Mouse (Mus musculus): ENCODE measurements around the gene Tnrc6a. TPM values are rescaled to one million over a fixed set of nuclear protein-coding genes. Genes with fewer than 3 reads are reported as not detected.

Gene Tnrc6a
- polyA plus RNA-seq, 1 experiment from 2014 or later = 9.0 TPM

DNA sequence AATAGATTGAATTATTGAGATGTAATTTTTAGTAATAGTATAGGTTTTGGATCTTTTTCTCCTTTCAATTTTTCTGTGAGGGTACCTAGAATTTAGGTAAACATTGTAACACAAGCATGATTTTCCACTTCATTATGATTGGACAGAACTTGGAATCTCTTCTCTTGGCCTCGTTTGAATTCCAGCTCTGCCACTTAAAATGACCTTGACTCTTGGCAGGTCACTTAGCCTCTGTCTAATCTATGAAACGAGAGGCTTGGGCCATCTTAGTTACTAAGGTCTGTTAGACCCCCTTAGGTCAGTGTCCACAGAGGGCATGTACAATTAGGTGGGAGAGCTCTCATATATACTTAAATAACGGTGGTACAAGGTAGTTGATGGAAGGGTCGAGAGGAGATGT lies 2.4 kb downstream of the Tnrc6a start:
- H3K4me2 ChIP-seq = no peak overlapping the region; the same call in 1 of the 2 replicates
- H3K36me3 ChIP-seq (replicated peaks) = peaks cover 19% of the 10 kb centered on the region
- H3K27ac ChIP-seq (replicated peaks) = no peak overlapping the region
- peaks cover 43% of the 10 kb centered on the region for H3K4me1 ChIP-seq (replicated peaks)
- WGBS (ENCODE audit: insufficient replicate concordance) = 68% methylated on average over 4 of the region's 4 CpGs
- H3K9me3 ChIP-seq (replicated peaks) = no peaks in the 10 kb centered on the region
- no peak for ATAC-seq (ENCODE audit: insufficient read depth)
- H3K9ac ChIP-seq = no peak overlapping the region
- no peaks in the 10 kb centered on the region for H3K27me3 ChIP-seq
- H3K4me3 ChIP-seq (replicated peaks) = 0 out of 2 replicates have a peak overlapping the region, but pooled peaks have one; percentile 3

DNA sequence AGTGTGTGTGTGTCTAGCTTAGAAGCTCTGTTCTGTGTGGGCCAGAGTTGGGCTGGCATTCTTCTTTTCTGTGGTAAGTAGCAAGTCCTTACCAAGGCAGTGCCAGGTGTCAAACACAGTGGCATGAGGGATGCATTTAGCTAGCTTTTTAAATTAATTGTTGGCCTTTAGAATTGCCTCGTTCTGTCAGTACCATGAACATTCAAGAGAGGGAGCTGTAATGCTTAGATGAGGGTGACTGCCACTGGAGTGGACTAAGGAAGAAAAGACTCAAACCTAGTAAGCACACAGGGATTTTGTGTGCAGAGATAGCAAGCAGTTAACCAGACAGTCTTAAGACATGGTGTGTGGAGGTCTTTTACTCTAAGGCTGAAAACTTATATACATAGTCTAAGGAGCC lies 3.6 kb downstream of the Tnrc6a start:
- Histone ChIP-seq H3K4me1 (replicated peaks) (peaks cover 50% of the 10 kb centered on the region), H3K27ac (replicated peaks) (no peak overlapping the region), H3K36me3 (replicated peaks) (peaks cover 24% of the 10 kb centered on the region), H3K27me3 (no peaks in the 10 kb centered on the region), H3K4me2 (no peak overlapping the region), H3K9me3 (replicated peaks) (no peaks in the 10 kb centered on the region), H3K9ac (no peak overlapping the region), H3K4me3 (replicated peaks) (no peak overlapping the region)
- ATAC-seq (ENCODE audit: insufficient read depth) = no peak
- 75% methylated on average over 1 of the region's 1 CpGs for WGBS (ENCODE audit: insufficient replicate concordance)

DNA sequence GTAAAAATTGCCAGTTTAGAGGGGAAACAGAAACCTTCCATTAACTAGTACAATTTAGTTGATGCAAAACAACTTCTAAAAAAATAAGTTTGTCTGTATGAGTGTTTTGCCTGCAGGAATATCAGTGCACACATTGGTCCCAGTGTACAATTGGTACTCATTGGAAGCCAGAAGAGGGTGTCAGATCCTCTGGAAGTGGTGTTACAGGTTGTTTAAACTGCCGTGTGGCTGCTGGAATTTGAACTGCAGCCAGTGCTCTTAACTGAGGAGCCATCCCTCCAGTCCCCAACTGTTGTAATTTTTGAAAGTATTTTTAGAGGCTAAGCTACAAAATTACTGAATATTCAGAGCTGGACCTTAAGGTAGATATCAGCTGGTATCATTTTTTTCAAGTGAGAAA lies 4.3 kb downstream of the Tnrc6a start:
- no peak overlapping the region for H3K4me2 ChIP-seq
- H3K4me3 ChIP-seq (replicated peaks) = no peak overlapping the region
- H3K27ac ChIP-seq (replicated peaks) = no peak overlapping the region
- H3K9me3 ChIP-seq (replicated peaks) = no peaks in the 10 kb centered on the region
- H3K36me3 ChIP-seq (replicated peaks) = peaks cover 24% of the 10 kb centered on the region
- WGBS (ENCODE audit: insufficient replicate concordance) = 69% methylated on average over 1 of the region's 1 CpGs
- ATAC-seq (ENCODE audit: insufficient read depth) = no peak
- H3K27me3 ChIP-seq = no peaks in the 10 kb centered on the region
- H3K4me1 ChIP-seq (replicated peaks) = peaks cover 55% of the 10 kb centered on the region
- no peak overlapping the region for H3K9ac ChIP-seq

DNA sequence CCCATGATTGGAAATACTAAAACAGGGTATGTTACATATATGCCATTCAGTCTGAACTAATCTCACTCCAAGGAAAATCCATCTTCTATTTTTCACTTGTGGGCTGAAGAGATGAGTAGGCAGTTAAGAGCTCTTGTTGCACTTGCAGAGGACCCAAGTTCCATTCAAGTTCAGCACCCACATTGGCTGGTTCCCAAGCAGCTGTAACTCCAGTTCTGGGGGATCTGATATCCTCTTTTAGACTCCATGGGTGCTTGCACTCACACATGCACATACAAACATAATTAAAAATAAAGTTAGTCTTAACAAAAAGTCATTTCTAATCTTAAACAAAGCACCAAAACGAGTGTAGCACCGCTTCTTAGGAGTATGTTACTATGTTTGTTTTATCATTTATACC lies 5.4 kb downstream of the Tnrc6a start:
- H3K4me2 ChIP-seq = no peak overlapping the region
- no peaks in the 10 kb centered on the region for H3K27me3 ChIP-seq
- H3K27ac ChIP-seq (replicated peaks) = no peak overlapping the region
- no peak overlapping the region for H3K4me3 ChIP-seq (replicated peaks)
- 76% methylated on average over 2 of the region's 2 CpGs for WGBS (ENCODE audit: insufficient replicate concordance)
- no peak overlapping the region for H3K9ac ChIP-seq
- H3K36me3 ChIP-seq (replicated peaks) = peaks cover 24% of the 10 kb centered on the region
- ATAC-seq (ENCODE audit: insufficient read depth) = no peak
- H3K9me3 ChIP-seq (replicated peaks) = no peaks in the 10 kb centered on the region
- H3K4me1 ChIP-seq (replicated peaks) = peaks cover 58% of the 10 kb centered on the region

DNA sequence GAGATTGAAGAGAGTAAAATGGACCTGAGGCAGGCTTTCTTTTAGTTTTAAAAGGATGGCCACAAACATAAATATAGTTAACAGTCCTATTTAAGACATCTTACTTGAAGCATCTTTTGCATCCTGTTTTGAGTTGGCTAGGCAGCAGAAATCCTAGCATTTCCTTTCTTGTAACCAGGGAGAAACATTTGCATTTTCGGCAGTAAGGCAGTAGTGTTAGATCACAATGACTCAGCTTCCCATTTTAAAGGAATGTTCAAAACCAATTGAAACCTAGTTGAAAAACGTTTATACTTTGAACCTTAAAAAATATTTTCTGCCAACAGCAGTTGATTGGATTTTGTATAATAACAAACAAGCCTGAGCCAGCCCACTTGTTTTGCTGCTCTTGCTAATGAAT lies 6.5 kb downstream of the Tnrc6a start:
- no peaks in the 10 kb centered on the region for H3K27me3 ChIP-seq
- no peak for ATAC-seq (ENCODE audit: insufficient read depth)
- WGBS (ENCODE audit: insufficient replicate concordance) = 26% methylated on average over 2 of the region's 2 CpGs
- H3K9ac ChIP-seq = no peak overlapping the region
- H3K36me3 ChIP-seq (replicated peaks) = peaks cover 26% of the 10 kb centered on the region
- H3K9me3 ChIP-seq (replicated peaks) = no peaks in the 10 kb centered on the region
- H3K27ac ChIP-seq (replicated peaks) = no peak overlapping the region
- peaks cover 67% of the 10 kb centered on the region for H3K4me1 ChIP-seq (replicated peaks)
- H3K4me2 ChIP-seq = no peak overlapping the region
- no peak overlapping the region for H3K4me3 ChIP-seq (replicated peaks)

DNA sequence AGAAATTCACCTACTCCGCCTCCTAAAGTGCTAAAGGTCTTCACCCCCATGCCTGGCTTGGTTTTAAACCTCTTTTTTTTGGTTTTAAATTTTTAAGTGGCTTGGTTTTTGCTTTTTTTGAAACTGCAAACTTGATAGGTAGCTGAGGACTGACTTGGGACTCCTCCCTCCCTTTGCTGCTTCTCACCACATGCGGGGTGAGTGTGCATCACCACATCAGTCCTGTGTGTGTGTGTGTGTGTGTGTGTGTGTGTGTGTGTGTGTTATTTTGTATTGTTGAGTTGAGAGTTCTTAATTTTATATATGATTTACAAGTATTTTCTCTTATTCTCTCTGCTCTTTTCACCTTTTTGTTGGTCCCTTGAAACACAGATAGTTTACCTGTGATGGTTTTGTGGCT lies 8.7 kb downstream of the Tnrc6a start:
- no peak overlapping the region for H3K9ac ChIP-seq
- H3K27ac ChIP-seq (replicated peaks) = no peak overlapping the region
- 83% methylated on average over 2 of the region's 2 CpGs for WGBS (ENCODE audit: insufficient replicate concordance)
- no peak overlapping the region for H3K4me2 ChIP-seq
- H3K4me1 ChIP-seq (replicated peaks) = peaks cover 64% of the 10 kb centered on the region
- peaks cover 31% of the 10 kb centered on the region for H3K36me3 ChIP-seq (replicated peaks)
- no peak overlapping the region for H3K4me3 ChIP-seq (replicated peaks)
- H3K9me3 ChIP-seq (replicated peaks) = no peaks in the 10 kb centered on the region
- no peak for ATAC-seq (ENCODE audit: insufficient read depth)
- no peaks in the 10 kb centered on the region for H3K27me3 ChIP-seq

DNA sequence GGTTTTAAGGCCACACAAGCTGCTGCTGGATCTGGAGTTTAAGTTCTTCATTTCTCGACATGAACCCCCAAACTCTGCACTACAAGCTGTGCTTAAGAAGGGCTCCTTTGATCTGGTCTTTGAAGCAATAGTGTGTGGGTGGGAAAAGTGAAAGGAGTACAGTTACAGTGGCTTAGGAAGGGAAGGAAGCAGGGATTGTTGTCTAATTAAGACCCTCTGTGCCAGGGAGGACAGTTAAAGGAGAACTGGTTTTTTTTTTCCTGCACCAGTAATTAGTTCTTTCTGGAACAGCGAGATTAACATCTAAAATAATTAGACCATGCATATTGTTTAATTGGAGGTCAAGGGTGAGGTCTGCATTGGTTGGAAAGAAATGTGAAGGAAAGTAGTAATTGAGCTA lies 11.2 kb downstream of the Tnrc6a start:
- Histone ChIP-seq H3K27me3 (no peaks in the 10 kb centered on the region), H3K9me3 (replicated peaks) (no peaks in the 10 kb centered on the region), H3K4me1 (replicated peaks) (peaks cover 57% of the 10 kb centered on the region), H3K36me3 (replicated peaks) (peaks cover 50% of the 10 kb centered on the region), H3K9ac (no peak overlapping the region), H3K27ac (replicated peaks) (no peak overlapping the region), H3K4me3 (replicated peaks) (no peak overlapping the region), H3K4me2 (peak overlapping the region; percentile 4; the same call in 1 of the 2 replicates)
- WGBS (ENCODE audit: insufficient replicate concordance) = 59% methylated on average over 2 of the region's 2 CpGs
- ATAC-seq (ENCODE audit: insufficient read depth) = no peak

DNA sequence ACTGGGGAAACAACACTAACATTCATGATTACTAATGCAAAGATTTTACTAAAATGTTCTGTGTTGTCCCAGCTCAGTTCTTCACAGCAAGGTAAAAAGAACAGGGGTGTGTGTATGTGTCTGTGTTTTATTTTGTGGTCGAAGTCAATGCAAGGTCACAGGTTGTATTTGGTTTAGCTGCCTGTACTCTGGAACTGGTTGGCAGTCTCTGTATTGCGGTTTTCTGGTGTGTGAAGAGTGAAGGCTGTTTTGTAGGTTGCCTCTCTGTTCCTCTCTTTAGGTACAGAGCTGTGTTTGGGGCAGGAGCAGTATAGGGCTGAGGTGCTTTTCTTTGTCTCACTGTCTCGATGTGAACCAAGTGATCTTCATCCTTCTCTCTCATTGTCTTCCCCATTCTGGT lies 12.0 kb downstream of the Tnrc6a start:
- Histone ChIP-seq H3K36me3 (replicated peaks) (peaks cover 52% of the 10 kb centered on the region), H3K4me2 (no peak overlapping the region; the same call in 1 of the 2 replicates), H3K27ac (replicated peaks) (peak overlapping the region; percentile 54; the same call in 1 of the 2 replicates), H3K9ac (no peak overlapping the region), H3K4me3 (replicated peaks) (no peak overlapping the region), H3K9me3 (replicated peaks) (no peaks in the 10 kb centered on the region), H3K4me1 (replicated peaks) (peaks cover 49% of the 10 kb centered on the region), H3K27me3 (no peaks in the 10 kb centered on the region)
- WGBS (ENCODE audit: insufficient replicate concordance) = 72% methylated on average over 3 of the region's 3 CpGs
- ATAC-seq (ENCODE audit: insufficient read depth) = no peak

DNA sequence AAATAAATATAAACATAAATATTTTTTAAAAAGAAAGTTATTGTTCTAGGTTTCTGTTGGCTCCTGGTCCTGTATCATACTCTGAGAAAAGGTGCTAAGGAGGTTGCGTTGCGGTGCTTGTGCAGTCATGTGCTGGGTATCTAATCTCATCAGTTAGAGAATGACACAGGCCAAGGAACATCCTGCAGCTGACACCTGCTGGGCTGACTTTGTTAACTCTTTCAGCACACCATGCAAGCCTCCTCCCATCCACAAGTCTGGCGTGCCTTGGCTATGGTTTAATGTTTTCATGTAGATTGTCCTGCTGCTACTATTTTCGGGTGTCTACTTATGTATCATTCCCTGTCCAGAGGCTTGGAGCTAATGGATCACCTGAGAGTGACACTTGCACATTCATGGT lies 14.3 kb downstream of the Tnrc6a start:
- no peak overlapping the region for H3K4me3 ChIP-seq (replicated peaks)
- H3K9ac ChIP-seq = no peak overlapping the region
- peaks cover 42% of the 10 kb centered on the region for H3K36me3 ChIP-seq (replicated peaks)
- no peaks in the 10 kb centered on the region for H3K27me3 ChIP-seq
- no peak overlapping the region for H3K4me2 ChIP-seq
- 77% methylated on average over 4 of the region's 4 CpGs for WGBS (ENCODE audit: insufficient replicate concordance)
- H3K4me1 ChIP-seq (replicated peaks) = peaks cover 33% of the 10 kb centered on the region
- H3K27ac ChIP-seq (replicated peaks) = no peak overlapping the region
- no peaks in the 10 kb centered on the region for H3K9me3 ChIP-seq (replicated peaks)
- no peak for ATAC-seq (ENCODE audit: insufficient read depth)

DNA sequence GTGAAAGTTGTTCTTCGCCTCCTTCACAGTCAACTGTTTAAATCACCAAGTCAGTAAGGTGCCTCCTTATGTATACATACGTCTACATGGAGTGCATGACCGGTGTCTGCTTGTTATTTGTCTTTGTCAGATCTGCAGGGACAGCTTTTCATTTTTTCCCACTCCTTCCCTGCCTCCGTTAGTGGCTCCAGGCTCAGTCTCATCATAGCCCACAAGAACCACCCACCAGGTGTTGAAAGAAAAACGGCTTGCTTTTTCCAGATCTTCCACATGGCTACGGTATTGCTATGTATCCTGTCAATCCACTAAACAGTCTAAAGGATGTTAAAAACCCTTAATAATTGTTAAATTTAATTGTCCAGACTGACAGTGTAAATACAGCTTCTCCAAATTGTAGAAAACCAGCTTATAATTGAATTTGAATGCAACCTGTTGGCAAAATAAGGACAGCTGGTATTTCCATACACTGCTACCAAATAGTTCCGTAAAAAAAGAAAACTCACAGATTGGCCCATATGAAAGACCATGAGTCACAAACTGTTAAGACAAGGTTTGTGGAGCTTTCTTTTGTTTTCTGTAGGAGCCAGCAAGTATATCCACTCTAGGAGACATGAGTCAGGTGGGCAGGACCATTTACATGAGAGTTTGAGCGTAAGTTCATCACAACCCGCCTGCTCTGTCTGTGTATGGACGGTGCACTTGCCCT lies 22.6 kb downstream of the Tnrc6a start:
- no peaks in the 10 kb centered on the region for H3K9me3 ChIP-seq (replicated peaks)
- H3K27me3 ChIP-seq = no peaks in the 10 kb centered on the region
- peaks cover 22% of the 10 kb centered on the region for H3K36me3 ChIP-seq (replicated peaks)
- H3K27ac ChIP-seq (replicated peaks) = no peak overlapping the region
- 81% methylated on average over 10 of the region's 10 CpGs for WGBS (ENCODE audit: insufficient replicate concordance)
- ATAC-seq (ENCODE audit: insufficient read depth) = no peak
- H3K4me1 ChIP-seq (replicated peaks) = no peaks in the 10 kb centered on the region
- no peak overlapping the region for H3K9ac ChIP-seq
- no peak overlapping the region for H3K4me2 ChIP-seq
- no peak overlapping the region for H3K4me3 ChIP-seq (replicated peaks)

DNA sequence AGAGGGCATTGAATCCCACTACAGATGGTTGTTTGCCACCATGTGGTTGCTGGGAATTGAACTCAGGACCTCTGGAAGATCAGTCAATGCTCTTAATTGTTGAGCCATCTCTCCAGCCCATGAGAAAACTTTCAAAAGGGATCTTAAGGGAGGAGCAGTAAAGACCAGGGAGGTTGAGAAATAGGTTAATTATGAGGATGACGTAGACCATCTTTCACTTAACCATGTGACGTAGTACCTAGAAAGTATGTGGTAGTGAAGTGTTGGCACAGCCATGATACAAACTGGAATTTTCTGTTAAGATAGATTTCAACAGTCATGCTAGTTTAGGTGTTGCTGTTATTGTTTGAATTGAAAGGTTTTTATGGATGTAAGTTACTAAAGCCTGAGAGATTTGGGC lies 24.1 kb downstream of the Tnrc6a start:
- 80% methylated on average over 2 of the region's 2 CpGs for WGBS (ENCODE audit: insufficient replicate concordance)
- Histone ChIP-seq H3K4me1 (replicated peaks) (no peaks in the 10 kb centered on the region), H3K9ac (no peak overlapping the region)

DNA sequence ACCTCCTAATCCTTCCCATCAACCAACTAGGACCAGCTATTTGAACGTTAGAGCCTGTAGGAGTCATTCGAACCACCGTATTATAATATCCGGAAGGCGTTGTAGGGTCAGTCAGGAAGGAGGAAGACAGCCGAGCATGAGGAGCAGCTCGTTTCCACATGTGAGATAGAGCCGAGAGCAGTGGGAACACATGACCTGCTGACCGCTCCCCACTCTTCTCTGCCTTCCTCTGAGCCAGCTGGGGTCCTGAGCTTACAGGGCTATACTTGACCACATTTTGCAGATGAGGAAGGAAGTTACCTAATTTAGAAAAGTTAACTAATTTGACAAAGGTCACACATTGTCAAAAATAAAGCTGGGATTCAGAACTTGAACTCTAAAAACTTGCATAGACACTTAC lies 25.2 kb downstream of the Tnrc6a start:
- H3K36me3 ChIP-seq (replicated peaks) = peaks cover 36% of the 10 kb centered on the region
- no peak overlapping the region for H3K27ac ChIP-seq (replicated peaks)
- H3K9ac ChIP-seq = no peak overlapping the region
- 61% methylated on average over 9 of the region's 9 CpGs for WGBS (ENCODE audit: insufficient replicate concordance)
- H3K4me2 ChIP-seq = no peak overlapping the region
- no peaks in the 10 kb centered on the region for H3K4me1 ChIP-seq (replicated peaks)
- H3K9me3 ChIP-seq (replicated peaks) = no peaks in the 10 kb centered on the region
- ATAC-seq (ENCODE audit: insufficient read depth) = no peak
- no peak overlapping the region for H3K4me3 ChIP-seq (replicated peaks)
- no peaks in the 10 kb centered on the region for H3K27me3 ChIP-seq

More for the DNA sequence above, 24.1 kb downstream of the Tnrc6a start:
- Histone ChIP-seq H3K4me2 (no peak overlapping the region), H3K27ac (replicated peaks) (no peak overlapping the region), H3K4me3 (replicated peaks) (no peak overlapping the region), H3K36me3 (replicated peaks) (peaks cover 27% of the 10 kb centered on the region), H3K9me3 (replicated peaks) (no peaks in the 10 kb centered on the region), H3K27me3 (no peaks in the 10 kb centered on the region)
- ATAC-seq (ENCODE audit: insufficient read depth) = no peak

All from liver, embryonic 15.5 days (tissue).